Mouse (Mus musculus): ENCODE results near the gene Casz1.

Casz1 gene

GRCm38 (mm10) chr4:148968859-148969258 lies 164.6 kb downstream of the Casz1 start:
- ATAC-seq (ENCODE audit: low TSS enrichment), result no peak

GRCm38 (mm10) chr4:148969610-148970009 lies 165.4 kb downstream of the Casz1 start:
- no peak for ATAC-seq (ENCODE audit: low TSS enrichment)

- ATAC-seq (ENCODE audit: low TSS enrichment), result no peak
Observed at GRCm38 (mm10) chr4:148970742-148971141, 166.5 kb downstream of the Casz1 start.

GRCm38 (mm10) chr4:148971613-148972242 lies 167.5 kb downstream of the Casz1 start:
- no peak for ATAC-seq (ENCODE audit: low TSS enrichment)

- ATAC-seq (ENCODE audit: low TSS enrichment), result no peak
Observed at GRCm38 (mm10) chr4:148972707-148973106, 168.5 kb downstream of the Casz1 start.

GRCm38 (mm10) chr4:148973387-148973786 lies 169.2 kb downstream of the Casz1 start:
- no peak for ATAC-seq (ENCODE audit: low TSS enrichment)

- no peak for ATAC-seq (ENCODE audit: low TSS enrichment)
Observed at GRCm38 (mm10) chr4:148974833-148975232, 170.6 kb downstream of the Casz1 start.

GRCm38 (mm10) chr4:148978221-148978855 lies 174.1 kb downstream of the Casz1 start:
- no peak for ATAC-seq (ENCODE audit: low TSS enrichment)

- no peak for ATAC-seq (ENCODE audit: low TSS enrichment)
Observed at GRCm38 (mm10) chr4:148978926-148979325, 174.7 kb downstream of the Casz1 start.

- ATAC-seq (ENCODE audit: low TSS enrichment), result no peak
Observed at GRCm38 (mm10) chr4:148979837-148980236, 175.6 kb downstream of the Casz1 start.

GRCm38 (mm10) chr4:148982274-148982673 lies 178.0 kb downstream of the Casz1 start:
- ATAC-seq (ENCODE audit: low TSS enrichment), result no peak

- ATAC-seq (ENCODE audit: low TSS enrichment), result no peak
Observed at GRCm38 (mm10) chr4:148984701-148985540, 180.7 kb downstream of the Casz1 start.

- peak; percentile 69; the same call in 1 of the 2 replicates for ATAC-seq (ENCODE audit: low TSS enrichment)
Observed at GRCm38 (mm10) chr4:148985541-148986476, 181.6 kb downstream of the Casz1 start.

- no peak for ATAC-seq (ENCODE audit: low TSS enrichment)
Observed at GRCm38 (mm10) chr4:148990038-148990437, 185.8 kb downstream of the Casz1 start.

- ATAC-seq (ENCODE audit: low TSS enrichment), result no peak
Observed at GRCm38 (mm10) chr4:148993948-148994347, 189.7 kb downstream of the Casz1 start.

GRCm38 (mm10) chr4:149000746-149001145 lies 196.5 kb downstream of the Casz1 start:
- no peak for ATAC-seq (ENCODE audit: low TSS enrichment)

GRCm38 (mm10) chr4:149001515-149001914 lies 197.3 kb downstream of the Casz1 start:
- no peak for ATAC-seq (ENCODE audit: low TSS enrichment)

GRCm38 (mm10) chr4:149002441-149003093 lies 198.3 kb downstream of the Casz1 start:
- ATAC-seq (ENCODE audit: low TSS enrichment), result no peak
